Mouse (Mus musculus): ENCODE measurements around the gene Pih1h3b. TPM values are rescaled to one million over a fixed set of nuclear protein-coding genes. Genes with fewer than 3 reads are reported as not detected.

Gene Pih1h3b
- polyA plus RNA-seq (2011; ENCODE audit: insufficient read length, low read depth, missing spikeins): not detected in 2 replicates

DNA sequence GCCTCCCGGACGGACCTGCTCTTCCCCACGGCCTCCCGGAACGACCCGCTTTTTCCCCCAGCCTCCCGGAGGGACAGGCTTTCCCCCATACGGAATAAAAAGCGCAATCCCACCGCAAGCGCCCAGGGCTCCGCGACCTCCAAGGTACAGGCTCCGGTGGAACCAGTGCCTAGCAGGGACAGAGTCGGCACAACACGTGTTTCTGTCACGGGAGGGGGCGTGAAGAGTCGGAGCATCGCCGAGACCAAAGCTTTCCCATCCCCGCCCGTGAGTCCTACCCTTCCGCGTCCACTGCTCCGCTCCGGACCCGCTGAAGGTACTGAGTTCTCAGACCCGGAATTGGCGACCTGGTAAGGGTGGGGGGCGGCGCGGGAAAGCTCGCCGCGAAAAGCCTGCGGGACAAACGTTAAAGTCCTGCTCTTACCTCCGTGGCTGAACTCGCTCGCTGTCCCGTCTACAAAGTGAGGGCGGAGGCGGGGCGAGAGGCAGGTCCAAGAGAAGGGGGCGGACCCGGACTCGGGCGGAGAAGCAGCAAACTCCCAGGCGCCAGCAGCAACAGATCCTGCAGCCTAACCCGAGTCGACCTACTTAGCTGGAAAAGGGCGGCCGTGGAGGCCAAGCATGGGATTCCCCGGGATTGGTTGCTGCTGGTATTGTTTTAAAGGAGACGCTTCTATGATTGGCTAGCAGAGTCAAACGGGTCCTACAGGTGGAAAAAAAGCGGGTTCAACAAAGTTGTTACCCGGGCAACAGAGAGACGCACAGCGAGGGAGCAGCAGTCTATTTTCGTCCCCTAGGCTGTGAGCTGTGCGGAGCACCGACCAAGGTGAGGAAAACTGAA is at the start of gene Pih1h3b, which contains the start of gene Nup62cl:
TSS of gene Pih1h3b (plus strand) at position 745 of the 841 bp plus-strand sequence.
TSS of gene Nup62cl (minus strand) at position 578 of the 841 bp plus-strand sequence.
- TF ChIP-seq CTCF (IDR thresholded peaks at IDR 0.05; ENCODE audit: borderline replicate concordance, insufficient read depth, low read length) (no peak), POLR2A (IDR thresholded peaks at IDR 0.05; ENCODE audit: low read depth, low read length) (no peak)
- Histone ChIP-seq H3K4me1 (ENCODE audit: control insufficient read depth, insufficient read depth, low read length) (no peaks in the 10 kb centered on the region), H3K4me3 (ENCODE audit: insufficient read depth, low read length) (peak within 1 kb of the TSS; percentile 48), H3K27ac (ENCODE audit: insufficient read depth, low read length) (no peak within 1 kb of the TSS)

DNA sequence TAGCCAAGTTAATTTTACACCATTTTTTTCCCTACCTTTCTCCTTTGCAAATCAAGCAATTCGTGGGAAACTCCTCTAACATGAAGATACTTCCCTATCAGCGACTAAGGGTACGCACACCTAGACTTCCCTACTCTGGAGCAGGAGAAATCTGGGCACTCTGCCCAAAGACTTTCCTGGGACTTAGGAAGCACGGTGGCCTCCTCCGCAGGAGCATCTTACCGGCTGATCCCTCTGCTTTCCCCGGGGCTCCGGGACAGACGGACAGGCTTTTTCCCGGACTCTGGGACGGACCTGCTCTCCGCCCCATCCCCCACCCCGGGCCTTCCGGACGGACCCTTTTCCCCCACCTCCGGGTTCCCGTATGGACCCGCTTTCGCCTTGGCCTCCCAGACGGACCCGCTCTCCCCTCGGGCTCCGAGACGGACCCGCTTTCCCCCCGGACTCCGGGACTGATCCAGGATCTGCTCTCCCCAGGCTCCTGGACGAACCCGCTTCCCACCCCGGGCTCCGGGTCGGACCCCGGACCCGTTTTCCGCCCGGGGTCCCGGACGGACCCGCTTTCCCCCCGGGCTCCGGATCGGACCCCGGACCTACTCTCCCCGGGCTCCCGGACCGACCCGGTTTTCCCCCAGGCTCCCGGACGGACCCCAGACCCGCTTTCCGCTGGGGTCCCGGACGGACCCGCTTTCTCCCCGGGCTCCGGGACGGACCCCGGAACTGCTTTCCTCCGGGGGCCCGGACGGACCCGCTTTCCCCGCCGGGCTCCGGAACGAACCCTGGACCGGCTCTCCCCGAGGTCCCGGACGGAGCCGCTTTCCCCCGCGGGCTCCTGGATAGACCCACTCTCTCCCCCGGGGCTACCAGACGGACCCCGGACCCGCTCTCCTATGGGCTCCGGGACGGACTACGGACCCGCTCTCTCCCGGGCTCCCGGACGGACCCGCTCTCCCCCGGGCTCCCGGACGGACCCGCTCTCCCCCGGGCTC is 1.5 kb upstream of the Pih1h3b start:
- 0 out of 2 replicates have a peak overlapping the region, but pooled peaks have one; percentile 1 for H3K4me3 ChIP-seq (ENCODE audit: insufficient read depth, low read length)
- H3K4me1 ChIP-seq (ENCODE audit: control insufficient read depth, insufficient read depth, low read length): no peaks in the 10 kb centered on the region
- no peak overlapping the region for H3K27ac ChIP-seq (ENCODE audit: insufficient read depth, low read length)
- TF ChIP-seq POLR2A (IDR thresholded peaks at IDR 0.05; ENCODE audit: low read depth, low read length) (no peak), CTCF (IDR thresholded peaks at IDR 0.05; ENCODE audit: borderline replicate concordance, insufficient read depth, low read length) (no peak)

DNA sequence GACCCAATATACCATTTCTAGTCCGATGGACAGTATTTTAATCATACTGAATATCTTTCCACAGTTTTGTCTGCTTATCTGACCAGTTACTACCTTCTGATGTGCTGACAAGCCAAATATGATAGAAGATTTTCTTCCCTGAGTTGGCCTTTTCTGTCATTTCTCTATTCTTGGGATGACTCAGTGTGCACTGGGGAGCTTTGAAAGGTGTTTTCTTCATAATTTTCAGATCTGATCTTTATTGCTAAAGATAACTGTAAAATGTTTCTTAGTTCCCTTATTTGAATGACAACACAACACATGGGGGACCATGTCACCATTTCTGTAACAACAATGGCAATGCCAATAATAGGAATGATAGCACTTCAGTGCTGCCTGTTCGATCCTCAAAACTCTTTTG is 19.9 kb downstream of the Pih1h3b start:
- TF ChIP-seq CTCF (IDR thresholded peaks at IDR 0.05; ENCODE audit: borderline replicate concordance, insufficient read depth, low read length): no peak
- TF ChIP-seq POLR2A (IDR thresholded peaks at IDR 0.05; ENCODE audit: low read depth, low read length): no peak

DNA sequence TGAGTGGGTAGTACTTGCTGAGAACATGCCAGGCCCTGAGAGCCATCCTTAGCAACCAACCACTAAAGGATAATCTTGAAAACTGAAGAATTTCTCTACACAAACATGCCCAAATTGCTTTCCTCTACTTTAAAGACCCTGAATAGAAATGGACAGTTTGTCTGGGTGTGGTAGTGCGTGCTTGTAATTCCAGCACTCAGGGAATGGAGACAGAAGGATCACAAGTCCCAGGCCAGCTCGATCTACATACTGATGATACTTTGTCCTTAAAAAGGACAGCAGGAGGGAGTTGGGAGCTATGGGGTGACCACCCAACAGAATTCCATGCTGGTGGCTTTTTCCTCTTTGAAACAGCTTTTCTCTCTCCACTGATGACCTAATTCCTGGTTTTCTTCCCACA is 31.4 kb downstream of the Pih1h3b start:
- TF ChIP-seq POLR2A (IDR thresholded peaks at IDR 0.05; ENCODE audit: low read depth, low read length) (no peak), CTCF (IDR thresholded peaks at IDR 0.05; ENCODE audit: borderline replicate concordance, insufficient read depth, low read length) (no peak)
- Histone ChIP-seq H3K27ac (ENCODE audit: insufficient read depth, low read length) (no peak overlapping the region), H3K4me1 (ENCODE audit: control insufficient read depth, insufficient read depth, low read length) (no peaks in the 10 kb centered on the region)

More for the DNA sequence above, 19.9 kb downstream of the Pih1h3b start:
- Histone ChIP-seq H3K4me3 (ENCODE audit: insufficient read depth, low read length) (no peak overlapping the region), H3K4me1 (ENCODE audit: control insufficient read depth, insufficient read depth, low read length) (no peaks in the 10 kb centered on the region), H3K27ac (ENCODE audit: insufficient read depth, low read length) (no peak overlapping the region)

More for the DNA sequence above, 31.4 kb downstream of the Pih1h3b start:
- no peak overlapping the region for H3K4me3 ChIP-seq (ENCODE audit: insufficient read depth, low read length)

Other genes starting within 250 kb of the Pih1h3b start
- gene Morc4, start 191.2 kb upstream of the Pih1h3b start, polyA plus RNA-seq (2011; ENCODE audit: insufficient read length, low read depth, missing spikeins): 36.4 and 40.4 TPM in 2 replicates
- 12.0 and 12.7 TPM in 2 replicates for gene Rbm41, start 64.3 kb upstream of the Pih1h3b start, polyA plus RNA-seq (2011; ENCODE audit: insufficient read length, low read depth, missing spikeins)
- gene Nup62cl, start 167 bp upstream of the Pih1h3b start, polyA plus RNA-seq (2011; ENCODE audit: insufficient read length, low read depth, missing spikeins): 4.3 and 5.8 TPM in 2 replicates

Data from embryonic fibroblast, embryonic 13.5 days (primary cell).